Mouse (Mus musculus): ENCODE measurements around the gene Bckdk.
"Not testable (repeated sequence)": the region's sequence is repeated elsewhere in the genome, so short reads cannot be mapped to it uniquely, and the experiment has no call there.

Bckdk gene

DNA sequence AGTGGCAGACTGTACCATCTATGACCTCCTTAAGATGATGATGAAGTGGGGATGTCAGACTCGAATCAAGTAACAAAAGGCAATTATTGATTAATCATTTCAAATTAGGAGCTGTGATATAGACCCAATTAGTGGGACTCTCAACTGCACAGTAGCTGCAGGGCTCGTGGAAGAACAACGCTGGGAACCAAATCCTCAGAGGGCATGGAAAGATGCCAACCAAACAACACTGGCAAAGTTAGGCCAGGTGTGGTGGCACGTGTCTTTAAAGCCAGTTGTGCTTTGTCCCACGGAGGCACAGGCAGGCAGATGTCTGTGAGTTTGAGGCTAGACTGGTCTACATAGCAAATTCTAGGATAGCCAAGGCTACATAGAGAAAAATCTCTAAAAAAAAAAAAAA lies 26.8 kb downstream of the Bckdk start:
- no peak for DNase-seq (ENCODE audit: low read depth in 1 of 2, low spot score in 2 of 2)

DNA sequence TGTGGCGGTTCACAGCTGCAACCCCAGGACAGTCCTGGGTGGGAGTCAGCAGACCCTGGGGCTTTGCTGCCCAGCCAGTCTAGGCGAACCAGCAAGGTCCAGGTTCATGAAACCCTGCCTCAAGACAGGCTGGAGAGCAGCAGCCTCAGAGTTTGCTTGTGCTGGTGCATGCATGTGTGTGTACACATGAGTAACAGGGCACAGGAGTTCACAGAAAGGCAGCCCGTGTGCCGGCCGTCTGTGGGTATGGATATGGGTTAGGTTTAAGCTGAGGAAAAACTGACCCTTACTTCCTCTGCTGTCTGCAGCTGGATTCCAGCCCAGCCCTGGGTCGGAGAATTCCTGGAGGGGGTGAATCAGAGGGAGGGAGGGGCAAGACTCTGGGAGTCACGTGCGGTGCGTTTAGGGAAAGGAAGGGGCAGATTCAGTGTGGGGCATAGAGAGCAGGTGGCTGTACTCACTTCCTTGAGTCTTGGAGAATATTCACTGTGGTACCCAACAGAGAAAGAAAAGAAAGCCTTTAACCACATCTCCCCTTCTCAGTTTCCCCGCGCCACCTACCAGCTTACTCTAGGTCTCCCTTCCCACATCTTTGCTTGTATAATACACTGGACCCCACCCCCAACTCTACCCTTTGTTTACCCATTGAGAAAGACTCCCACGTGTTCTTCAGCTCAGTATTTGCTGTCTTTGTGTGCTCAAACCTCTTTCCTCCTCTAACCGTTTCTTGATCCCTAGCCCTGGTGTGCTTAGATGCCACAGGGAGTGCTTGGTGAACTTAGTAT lies 27.7 kb downstream of the Bckdk start:
- no peak for DNase-seq (ENCODE audit: low read depth in 1 of 2, low spot score in 2 of 2)

- DNase-seq (ENCODE audit: low read depth in 1 of 2, low spot score in 2 of 2): no peak
Observed at GRCm38 (mm10) chr7:127932273-127933031, 28.6 kb downstream of the Bckdk start.

DNA sequence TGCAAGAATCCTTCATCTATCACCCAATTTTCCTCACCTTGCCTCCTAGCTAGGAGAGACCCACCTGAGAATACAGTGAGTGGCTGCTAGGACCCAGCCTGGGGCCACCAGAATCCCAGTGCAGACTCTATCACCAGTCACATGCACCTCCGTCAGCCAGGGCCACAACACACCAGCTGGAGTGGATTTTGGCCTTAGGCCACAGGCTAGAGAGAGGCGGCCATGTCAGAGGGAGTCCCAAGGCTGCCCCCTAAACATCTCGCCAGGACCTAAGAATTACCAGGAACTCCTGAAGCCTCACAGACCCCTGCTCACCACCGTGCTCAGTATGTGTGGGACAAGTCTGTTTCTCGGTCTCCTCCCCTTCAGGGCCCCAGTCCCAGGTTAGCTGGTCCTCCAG lies 30.2 kb downstream of the Bckdk start:
- no peak for DNase-seq (ENCODE audit: low read depth in 1 of 2, low spot score in 2 of 2)

DNA sequence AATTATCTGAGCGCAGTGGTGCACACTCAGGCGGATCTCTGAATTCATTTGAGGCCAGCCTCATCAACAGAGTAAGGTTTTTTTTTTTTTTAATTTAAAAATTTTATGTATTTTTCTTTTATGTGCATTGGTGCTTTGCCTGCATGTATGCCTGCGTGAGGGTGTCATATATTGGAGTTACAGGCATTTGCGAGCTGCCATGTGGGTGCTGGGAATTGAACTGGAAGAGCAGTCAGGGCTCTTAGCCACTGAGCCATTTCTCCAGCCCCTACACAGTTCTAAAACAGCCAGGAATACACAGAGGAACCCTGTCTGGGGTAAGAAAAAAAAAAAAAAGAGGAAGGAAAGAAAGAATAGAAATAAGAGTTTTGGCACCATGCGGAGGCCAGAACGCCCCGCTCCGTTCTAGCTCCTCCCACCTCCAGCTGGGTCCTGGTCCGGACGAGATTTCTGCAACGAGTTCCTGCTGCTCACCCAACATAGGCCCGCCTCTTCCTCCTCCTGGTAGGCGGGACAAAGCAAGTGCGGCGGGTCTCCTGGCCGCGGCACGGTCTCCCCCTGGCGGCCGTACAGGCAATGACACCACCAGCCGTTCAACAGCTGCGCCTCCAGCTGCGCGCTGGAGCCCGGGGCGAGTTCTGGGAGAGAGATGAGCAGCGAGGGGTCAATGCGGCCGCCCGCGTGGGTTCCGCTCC lies 31.3 kb downstream of the Bckdk start:
- DNase-seq (ENCODE audit: low read depth in 1 of 2, low spot score in 2 of 2): peak; percentile 89 to 91

GRCm38 (mm10) chr7:127935748-127936159 lies 31.9 kb downstream of the Bckdk start:
- DNase-seq (ENCODE audit: low read depth in 1 of 2, low spot score in 2 of 2): no peak

GRCm38 (mm10) chr7:127936216-127936884 lies 32.5 kb downstream of the Bckdk start:
- DNase-seq (ENCODE audit: low read depth in 1 of 2, low spot score in 2 of 2): no peak

DNA sequence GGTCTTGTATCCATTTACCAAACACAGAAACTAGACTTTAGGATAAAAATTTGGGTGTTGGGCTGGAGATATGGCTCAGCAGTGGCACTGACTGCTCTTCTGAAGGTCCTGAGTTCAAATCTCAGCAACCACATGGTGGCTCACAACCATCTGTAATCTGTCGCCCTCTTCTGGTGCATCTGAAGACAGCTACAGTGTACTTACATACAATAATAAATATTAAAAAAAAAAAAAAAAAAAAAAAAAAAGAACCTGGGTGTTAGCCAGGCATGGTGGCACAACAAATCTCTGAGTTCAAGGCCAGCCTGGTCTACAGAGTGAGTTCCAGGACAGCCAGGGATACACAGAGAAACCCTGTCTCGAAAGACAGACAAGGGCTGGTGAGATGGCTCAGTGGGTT lies 38.2 kb downstream of the Bckdk start:
- DNase-seq (ENCODE audit: low read depth in 1 of 2, low spot score in 2 of 2): not testable (repeated sequence)

- DNase-seq (ENCODE audit: low read depth in 1 of 2, low spot score in 2 of 2): no peak
Observed at GRCm38 (mm10) chr7:127944614-127945013, 40.7 kb downstream of the Bckdk start.

DNA sequence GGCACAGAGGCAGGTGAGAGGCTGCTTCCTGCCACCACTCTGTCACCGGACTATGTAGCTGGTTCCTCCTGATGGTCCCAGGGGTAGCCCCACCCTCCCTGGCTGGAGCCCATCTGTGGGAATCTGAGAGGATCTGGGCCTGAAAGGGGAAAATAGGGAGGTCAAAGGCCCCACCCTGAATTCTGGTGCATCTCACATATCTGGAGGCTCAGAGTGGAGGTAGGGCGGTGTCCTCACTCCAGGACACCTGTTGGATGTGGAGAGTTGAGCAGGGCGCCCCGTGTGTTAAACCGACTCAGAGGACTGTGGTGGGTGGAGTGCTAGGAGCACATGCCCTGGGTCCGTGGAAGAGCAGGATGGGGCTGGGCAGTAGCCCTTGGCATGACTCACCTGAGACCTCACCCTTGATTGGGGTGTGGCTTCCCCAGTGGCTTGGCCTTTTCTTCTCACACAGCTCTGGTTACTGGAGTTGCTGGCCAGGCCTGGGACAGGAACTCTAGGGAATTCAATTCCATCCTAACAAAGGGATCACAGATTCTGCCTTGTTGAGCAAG lies 42.7 kb downstream of the Bckdk start, which contains the start of gene Prss36:
TSS of gene Prss36 (minus strand) at position 256 of the 554 bp plus-strand sequence.
- DNase-seq (ENCODE audit: low read depth in 1 of 2, low spot score in 2 of 2): no peak

- no peak for DNase-seq (ENCODE audit: low read depth in 1 of 2, low spot score in 2 of 2)
Observed at GRCm38 (mm10) chr7:127952864-127953581, 49.1 kb downstream of the Bckdk start.

DNA sequence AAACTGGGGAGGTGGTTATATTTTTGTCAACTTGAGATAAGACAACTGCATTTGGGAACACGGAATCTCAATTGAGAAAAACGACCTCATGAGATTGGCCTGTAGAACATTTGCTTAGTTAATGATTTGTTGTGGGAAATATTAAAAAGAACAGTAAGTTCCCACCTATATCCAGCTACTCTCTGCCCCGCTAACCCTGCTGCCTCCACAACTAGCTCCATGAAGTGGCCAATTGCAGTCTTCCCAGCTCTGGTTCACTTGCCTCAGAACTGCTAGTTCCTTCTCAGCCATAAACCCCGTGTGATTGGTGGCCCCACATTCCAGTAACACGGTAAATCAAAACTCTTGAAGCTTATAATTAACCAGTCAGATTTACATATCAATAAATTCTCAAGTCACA lies 55.5 kb downstream of the Bckdk start:
- DNase-seq (ENCODE audit: low read depth in 1 of 2, low spot score in 2 of 2): no peak
